Mouse (Mus musculus) thymus, adult 2 months (tissue): ENCODE measurements around the gene Taf8. TPM values are rescaled to one million over a fixed set of nuclear protein-coding genes. Genes with fewer than 3 reads are reported as not detected.

ENCODE experiments used
- DNase-seq: peaks from one replicate; pipeline ENCODE4 v3.0.0; 2021
- H3K27ac ChIP-seq: fragments of 200-500 bp; 2 replicates; pipeline ENCODE4 v1.5.1; 2012; ENCODE audit warnings: low read length, control low read depth; ENCODE audit not compliant: control insufficient read depth, insufficient read depth
- H3K27me3 ChIP-seq: fragments of 200-500 bp; 2 replicates; pipeline ENCODE4 v1.6.1; 2012; ENCODE audit warnings: mild to moderate bottlenecking, low read length, moderate library complexity, mixed read lengths; ENCODE audit not compliant: control insufficient read depth, insufficient read depth
- H3K36me3 ChIP-seq: fragments of 200-500 bp; 2 replicates; pipeline ENCODE4 v1.6.1; 2012; ENCODE audit warnings: mild to moderate bottlenecking, low read length, moderate library complexity; ENCODE audit not compliant: control insufficient read depth, insufficient read depth
- H3K4me1 ChIP-seq: fragments of 200-500 bp; replicated peaks from 2 replicates; pipeline ENCODE4 v1.6.1; 2012; ENCODE audit warnings: low read length; ENCODE audit not compliant: control insufficient read depth, insufficient read depth
- H3K4me3 ChIP-seq: fragments of 200-500 bp; 2 replicates; pipeline ENCODE4 v1.5.1; 2012; ENCODE audit warnings: mild to moderate bottlenecking, low read length, control low read depth, moderate library complexity; ENCODE audit not compliant: control insufficient read depth, insufficient read depth
- CTCF ChIP-seq: fragments of 200-500 bp; IDR thresholded peaks from 2 replicates; pipeline ENCODE4 v1.5.1; 2012; ENCODE audit warnings: mild to moderate bottlenecking, control low read depth, low read length, moderate library complexity, borderline replicate concordance; ENCODE audit not compliant: control insufficient read depth, poor library complexity, insufficient read depth; ENCODE audit errors: extremely low read depth
- POLR2A ChIP-seq: fragments of 200-500 bp; IDR thresholded peaks from 2 replicates; pipeline ENCODE4 v1.6.1; 2012; ENCODE audit warnings: mild to moderate bottlenecking, low read length, control low read depth, moderate library complexity; ENCODE audit not compliant: control insufficient read depth, poor library complexity, insufficient read depth; ENCODE audit errors: extremely low read depth
- WGBS: fragments of 180-500 bp; shearing (Covaris S2); methylation state at CpG from one replicate; pipeline ENCODE4 v1.1.7; 2018; 5-methylcytosine and 5-hydroxymethylcytosine counted together
- polyA plus RNA-seq: library from polyadenylated mRNA; depleted of rRNA; stranded (reverse); fragments of >200 nt; gene quantifications from 2 replicates; pipeline ENCODE4 v1.2.3, GENCODE M21; 2012

Gene Taf8
- polyA plus RNA-seq, 1 experiment, result 74.3 TPM

DNA sequence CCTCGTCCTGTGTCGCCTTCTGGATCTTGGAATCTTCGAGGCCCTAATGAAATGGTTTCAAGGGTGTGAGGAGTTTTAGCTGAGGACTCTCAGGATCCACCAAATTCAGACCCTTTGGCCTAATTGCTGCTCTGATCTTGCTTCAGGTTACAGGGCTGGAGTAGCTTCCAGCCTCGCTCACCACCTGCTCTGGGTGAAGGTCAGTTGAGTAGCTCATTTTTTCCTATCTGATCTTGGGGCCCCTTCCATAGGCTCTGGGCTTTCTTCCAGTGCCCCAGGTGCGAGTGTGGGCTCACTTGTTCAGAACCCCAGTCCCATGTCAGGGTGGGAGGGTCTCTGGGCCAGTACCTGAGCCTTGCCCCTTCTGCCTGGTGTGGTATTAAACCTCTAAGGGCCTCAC is 52.7 kb downstream of the Taf8 start:
- Histone ChIP-seq H3K36me3 (no peaks in the 10 kb centered on the region), H3K4me3 (no peak overlapping the region), H3K4me1 (peaks cover 10% of the 10 kb centered on the region; the same call in 1 of the 2 replicates), H3K27ac (no peak overlapping the region), H3K27me3 (no peaks in the 10 kb centered on the region)
- 94% methylated on average over 5 of the region's 5 CpGs for WGBS
- DNase-seq, result no peak
- no peak for TF ChIP-seq POLR2A
- no peak for TF ChIP-seq CTCF

DNA sequence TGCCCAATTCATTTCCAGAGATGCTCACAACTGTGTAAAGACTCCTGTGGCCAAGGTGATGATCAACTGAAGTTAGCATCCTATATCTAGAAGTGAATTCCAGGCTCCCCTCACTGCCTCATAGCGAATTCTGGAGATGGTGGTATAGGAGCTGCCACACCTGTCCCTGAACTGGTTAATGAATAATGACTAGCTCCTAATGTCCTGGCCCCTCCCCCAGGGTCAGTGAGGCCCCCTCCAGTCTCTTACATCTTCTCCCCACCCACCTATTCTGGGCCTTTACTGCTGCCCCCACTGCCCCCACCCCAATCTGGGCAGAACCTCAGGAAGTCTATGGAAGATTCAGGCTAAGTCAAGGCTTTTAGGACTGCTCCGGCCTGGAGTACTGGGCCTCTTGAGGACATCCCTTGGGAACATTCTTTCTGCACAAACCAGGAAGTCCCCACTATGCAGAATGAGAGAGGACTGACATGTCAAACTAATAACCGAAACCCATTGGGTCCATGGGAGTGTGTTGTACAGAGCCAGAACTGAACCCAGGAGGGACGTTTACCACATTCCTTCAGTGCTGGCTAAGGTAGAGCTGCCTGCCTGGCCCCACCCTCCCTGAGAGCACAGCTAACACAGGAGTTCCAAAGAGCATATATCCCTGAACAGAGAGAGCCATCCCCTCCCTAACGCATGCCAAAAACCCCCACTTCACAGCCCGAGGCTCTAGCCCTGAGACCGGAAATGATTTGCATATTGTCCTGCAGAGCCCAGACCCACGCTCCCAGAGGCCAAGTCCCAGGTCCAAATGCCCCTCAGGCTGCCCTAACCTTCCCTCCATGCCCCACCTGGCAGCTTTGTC is 53.3 kb downstream of the Taf8 start:
- Histone ChIP-seq H3K27me3 (no peaks in the 10 kb centered on the region), H3K27ac (no peak overlapping the region), H3K4me3 (no peak overlapping the region), H3K4me1 (0 out of 2 replicates have a peak, but pooled peaks cover 7% of the 10 kb centered on the region), H3K36me3 (no peaks in the 10 kb centered on the region)
- TF ChIP-seq POLR2A (no peak), CTCF (no peak)
- no peak for DNase-seq
- 79% methylated on average over 8 of the region's 8 CpGs for WGBS

GRCm38 (mm10) chr17:47446561-47446960 is 55.5 kb downstream of the Taf8 start:
- 81% methylated on average over 11 of the region's 11 CpGs for WGBS
- no peak for DNase-seq
- no peak overlapping the region for H3K27ac ChIP-seq
- H3K27me3 ChIP-seq, result no peaks in the 10 kb centered on the region
- H3K4me3 ChIP-seq, result no peak overlapping the region
- TF ChIP-seq CTCF, result no peak
- TF ChIP-seq POLR2A, result no peak
- 0 out of 2 replicates have a peak, but pooled peaks cover 7% of the 10 kb centered on the region for H3K4me1 ChIP-seq
- no peaks in the 10 kb centered on the region for H3K36me3 ChIP-seq

- Histone ChIP-seq H3K4me3 (no peak overlapping the region), H3K27me3 (no peaks in the 10 kb centered on the region), H3K27ac (no peak overlapping the region), H3K4me1 (0 out of 2 replicates have a peak, but pooled peaks cover 7% of the 10 kb centered on the region), H3K36me3 (no peaks in the 10 kb centered on the region)
- no peak for DNase-seq
- TF ChIP-seq CTCF, result no peak
- TF ChIP-seq POLR2A, result no peak
- WGBS, result 55% methylated on average over 9 of the region's 9 CpGs
Observed at GRCm38 (mm10) chr17:47446025-47446424, 56.1 kb downstream of the Taf8 start.

GRCm38 (mm10) chr17:47445518-47445917 is 56.6 kb downstream of the Taf8 start:
- H3K27me3 ChIP-seq, result no peaks in the 10 kb centered on the region
- H3K4me1 ChIP-seq, result 0 out of 2 replicates have a peak, but pooled peaks cover 7% of the 10 kb centered on the region
- no peak for DNase-seq
- H3K36me3 ChIP-seq, result no peaks in the 10 kb centered on the region
- no peak overlapping the region for H3K4me3 ChIP-seq
- TF ChIP-seq CTCF, result no peak
- no peak for TF ChIP-seq POLR2A
- no peak overlapping the region for H3K27ac ChIP-seq
- 82% methylated on average over 11 of the region's 11 CpGs for WGBS

GRCm38 (mm10) chr17:47444113-47444512 is 58.0 kb downstream of the Taf8 start:
- Histone ChIP-seq H3K36me3 (no peaks in the 10 kb centered on the region), H3K4me3 (no peak overlapping the region), H3K27me3 (no peaks in the 10 kb centered on the region), H3K4me1 (peaks cover 10% of the 10 kb centered on the region; the same call in 1 of the 2 replicates), H3K27ac (no peak overlapping the region)
- no peak for TF ChIP-seq CTCF
- 75% methylated on average over 6 of the region's 6 CpGs for WGBS
- DNase-seq, result no peak
